Mouse (Mus musculus) left cerebral cortex, adult 11 months (tissue): Measurements from ENCODE around the gene Parva.

Experiments used
- DNase-seq: peaks from one replicate; pipeline ENCODE4 v3.0.0; 2022; ENCODE audit warnings: low spot score

Parva gene

DNA sequence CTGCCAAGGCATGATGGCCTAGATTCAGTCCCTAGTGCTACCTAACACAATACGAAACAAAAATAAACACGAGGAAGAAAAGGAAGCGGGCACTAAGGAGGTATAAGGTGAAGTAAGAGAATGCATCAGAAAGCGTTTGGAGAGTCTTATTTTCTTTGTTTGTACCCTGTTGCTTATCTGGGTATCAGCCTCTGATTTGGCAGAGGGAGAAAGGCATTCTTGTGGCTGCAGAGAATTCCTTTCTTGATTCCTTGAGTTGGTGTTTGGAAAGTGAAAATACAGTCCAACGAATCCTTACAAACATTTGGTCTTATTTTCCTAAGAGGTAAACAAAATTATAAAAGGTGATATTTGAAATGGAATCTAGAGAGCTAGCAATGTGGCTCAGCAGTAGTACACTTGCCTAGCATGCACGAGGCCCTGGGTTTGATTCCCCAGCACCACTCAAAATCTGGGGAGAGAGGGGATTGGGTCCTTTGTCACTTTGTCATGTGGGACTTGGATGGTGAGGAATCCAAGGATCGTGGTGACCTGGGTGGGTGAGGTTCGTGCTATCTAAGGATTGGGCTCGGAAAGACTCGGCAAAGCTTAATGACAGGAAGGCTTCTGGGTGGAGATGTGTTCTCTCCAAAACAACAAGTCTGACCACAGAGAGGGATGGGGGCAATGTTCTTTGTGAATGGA is 44.9 kb downstream of the Parva start:
- DNase-seq, result no peak

DNA sequence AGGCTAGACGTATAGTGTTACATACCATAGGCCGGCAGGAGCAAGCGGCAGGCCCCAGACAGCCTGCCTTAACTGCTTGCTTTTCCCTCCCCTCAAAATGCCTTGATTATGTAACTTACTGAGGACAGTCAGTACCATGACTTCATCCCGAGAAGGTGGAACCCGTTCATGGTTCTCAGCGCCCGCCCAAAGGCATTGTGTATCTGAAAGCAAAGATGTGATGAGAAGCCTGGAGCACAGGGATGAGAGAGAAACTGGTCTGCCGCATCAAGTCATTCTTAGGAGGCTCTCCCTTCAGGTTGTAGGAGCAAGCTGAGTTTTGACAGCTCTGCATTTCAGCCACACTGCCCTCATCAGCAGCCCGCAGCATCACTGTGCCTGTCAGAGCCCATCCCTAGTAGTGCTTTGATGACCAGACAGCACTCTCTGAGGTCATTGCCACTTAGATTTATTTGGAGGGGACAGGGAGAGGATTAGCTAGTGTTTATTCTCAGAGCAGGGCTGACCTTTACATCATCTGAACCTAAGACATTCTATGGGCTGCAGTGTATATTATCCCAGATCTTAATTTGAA is 45.5 kb downstream of the Parva start:
- no peak for DNase-seq

DNA sequence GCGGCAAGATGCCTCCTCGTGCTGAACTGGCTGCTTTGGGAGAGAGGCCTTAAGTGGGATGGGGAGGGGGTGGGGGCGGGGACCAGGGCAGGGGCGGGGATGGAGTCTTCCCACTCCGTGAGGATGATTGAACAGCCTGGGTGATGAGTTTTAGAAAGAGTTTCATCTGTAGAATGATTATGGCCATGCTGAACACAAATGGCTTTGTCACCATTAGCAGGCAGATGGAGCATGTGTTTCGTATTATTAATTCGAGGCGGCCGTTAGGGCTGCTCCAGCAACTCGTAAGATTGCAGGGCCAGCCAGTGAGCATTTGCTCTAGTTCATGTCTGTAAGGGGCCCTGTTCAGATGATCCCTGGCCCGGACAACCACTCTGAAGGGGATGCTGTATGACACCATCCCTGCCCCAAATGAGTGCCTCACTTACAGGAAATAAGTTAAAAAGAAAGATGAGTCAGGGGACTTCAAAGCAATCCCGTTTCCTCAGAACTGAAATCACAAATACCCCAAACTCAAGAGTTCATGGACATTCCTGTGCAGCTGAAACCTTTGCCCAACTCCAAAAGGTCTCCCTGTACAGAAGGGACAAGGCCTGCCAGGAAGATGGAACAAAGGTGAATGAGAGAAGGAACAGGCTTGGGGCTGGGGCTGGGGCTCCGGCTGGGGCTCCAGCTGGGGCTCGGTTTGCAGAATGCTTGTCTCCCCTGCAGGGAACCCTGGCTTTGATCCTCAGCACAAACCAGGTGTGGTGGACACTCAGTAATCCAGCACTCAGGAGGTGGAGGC is 46.5 kb downstream of the Parva start:
- no peak for DNase-seq

DNA sequence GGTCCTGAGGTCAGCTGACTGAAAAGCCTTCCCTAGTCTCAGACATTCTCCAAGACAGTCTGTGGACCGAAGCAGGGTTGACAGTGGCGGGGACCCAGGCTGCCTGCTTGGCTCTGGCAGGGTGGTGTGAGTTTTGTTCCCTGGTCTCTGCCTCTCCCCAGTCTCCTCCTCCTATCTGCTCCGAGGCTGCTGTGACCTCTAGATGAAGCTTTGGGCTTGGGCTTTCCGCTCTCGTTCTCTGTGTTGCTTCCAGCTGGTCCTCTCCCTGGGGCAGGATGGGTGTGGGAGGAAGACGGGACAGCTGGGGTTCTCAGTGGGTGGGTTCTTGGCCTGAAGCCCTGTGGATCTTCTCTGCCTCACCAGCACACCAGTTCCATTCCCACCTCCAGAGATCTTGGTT is 51.8 kb downstream of the Parva start:
- peak; percentile 34 for DNase-seq

DNA sequence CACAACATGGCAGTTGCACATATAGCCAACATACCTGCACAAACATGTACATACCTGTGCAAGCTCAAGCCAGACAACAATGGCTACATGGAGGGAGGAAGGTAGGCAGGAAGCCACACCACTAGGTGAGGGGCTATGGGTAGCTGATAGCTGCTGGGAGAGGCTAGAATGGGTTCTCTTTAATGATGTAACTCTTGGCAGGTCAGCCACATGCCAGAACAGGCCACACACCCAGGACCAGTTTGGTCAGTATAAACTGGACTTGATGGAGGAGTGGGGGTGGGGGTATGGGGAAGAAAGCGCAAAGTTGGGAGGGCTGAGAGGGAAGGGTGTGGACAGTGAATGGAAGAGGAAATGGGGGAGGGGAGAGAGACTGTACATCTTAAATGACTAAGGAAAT is 53.7 kb downstream of the Parva start:
- no peak for DNase-seq

DNA sequence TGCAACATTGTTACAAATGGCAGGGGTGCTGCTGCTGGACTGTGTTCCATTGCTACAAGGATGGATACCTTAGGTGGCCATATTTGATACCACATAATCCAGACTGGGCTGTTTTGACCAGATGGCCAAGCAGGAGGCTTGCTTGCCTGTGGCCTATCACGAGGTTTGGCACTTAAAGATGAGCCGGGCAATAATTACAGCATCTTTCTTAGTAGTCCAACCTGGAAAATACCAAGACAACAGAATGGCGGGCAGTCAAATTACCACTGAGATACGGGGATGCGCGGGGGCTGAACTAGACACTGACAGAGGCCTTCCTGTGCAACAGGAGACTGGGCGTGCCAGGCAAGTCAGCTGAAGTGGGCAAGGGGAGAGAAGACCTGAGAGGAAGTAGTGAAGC is 55.3 kb downstream of the Parva start:
- no peak for DNase-seq

DNA sequence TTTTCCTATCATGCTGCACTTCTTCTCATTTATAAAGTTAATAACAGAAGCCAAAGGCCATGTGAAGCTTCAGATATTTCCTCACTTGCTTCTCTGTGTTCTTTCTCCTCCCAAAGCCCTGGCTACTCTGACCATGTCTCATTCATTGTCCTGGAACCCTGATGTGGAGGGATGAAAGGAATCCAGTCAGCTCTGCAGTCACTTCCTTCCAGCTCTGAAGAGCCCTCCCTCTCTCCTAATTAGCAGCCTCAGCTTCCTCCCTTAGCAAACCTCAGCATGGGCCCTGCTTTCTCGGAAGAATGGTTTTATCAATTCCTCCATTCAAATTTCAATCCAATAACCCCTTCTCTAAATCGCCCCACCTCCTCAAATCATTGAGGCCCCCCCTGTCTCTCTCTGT is 56.1 kb downstream of the Parva start:
- no peak for DNase-seq

DNA sequence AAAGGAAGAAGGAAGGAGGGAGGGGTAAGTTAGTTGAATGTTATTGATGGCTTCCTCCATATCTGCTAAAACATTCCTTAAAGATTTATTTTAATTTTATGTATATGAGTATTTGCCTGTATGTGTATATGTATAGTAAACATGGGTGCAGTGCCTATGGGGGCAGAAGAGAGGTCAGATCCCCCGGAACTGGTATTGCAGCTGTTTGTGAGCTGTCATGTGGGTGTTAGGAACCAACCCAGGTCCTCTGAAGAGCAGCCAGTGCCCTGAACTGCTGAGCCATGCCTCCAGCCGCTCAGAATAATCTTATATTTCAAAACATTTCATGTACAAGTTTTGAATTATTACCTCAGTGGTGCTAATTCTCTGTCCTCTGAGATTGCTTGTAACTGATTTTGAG is 63.5 kb downstream of the Parva start:
- DNase-seq, result no peak

DNA sequence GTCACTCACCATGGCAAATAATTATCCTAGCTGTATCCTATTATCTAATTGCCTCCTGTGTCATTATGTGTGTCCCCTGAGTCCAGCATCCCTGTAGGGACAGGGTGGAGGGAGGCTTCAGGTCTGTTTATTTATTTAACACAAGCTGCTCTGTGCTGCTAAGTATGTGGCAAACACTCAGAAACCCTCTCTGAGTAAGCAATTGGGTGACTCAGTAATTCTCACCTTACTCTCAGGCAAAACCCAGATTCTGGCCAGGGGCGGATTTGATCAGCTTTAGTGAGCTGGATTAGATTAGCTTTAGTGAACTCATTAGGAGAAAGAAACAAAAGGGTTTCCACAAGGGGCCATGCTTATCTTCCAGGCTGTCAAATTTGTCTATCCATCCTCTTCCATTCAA is 64.4 kb downstream of the Parva start:
- DNase-seq, result no peak

DNA sequence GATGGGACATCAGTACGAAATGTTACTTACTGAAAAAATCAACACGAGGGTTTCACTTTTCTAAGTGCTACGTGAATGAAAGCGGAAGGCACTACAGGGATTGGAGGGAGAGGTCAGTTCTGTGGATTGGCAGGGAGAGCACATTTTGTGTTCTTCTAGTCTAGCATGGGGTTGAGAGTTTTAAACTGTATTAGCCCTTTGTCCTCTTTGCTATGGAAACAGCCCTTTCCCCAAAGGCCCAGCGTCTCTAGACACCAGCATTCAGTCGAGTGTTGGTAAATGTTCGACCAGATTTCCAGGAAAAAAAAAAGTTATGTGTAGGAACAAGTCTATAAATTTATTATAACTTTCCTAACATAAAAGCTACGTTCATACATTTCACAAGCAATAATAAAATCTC is 68.6 kb downstream of the Parva start:
- no peak for DNase-seq

DNA sequence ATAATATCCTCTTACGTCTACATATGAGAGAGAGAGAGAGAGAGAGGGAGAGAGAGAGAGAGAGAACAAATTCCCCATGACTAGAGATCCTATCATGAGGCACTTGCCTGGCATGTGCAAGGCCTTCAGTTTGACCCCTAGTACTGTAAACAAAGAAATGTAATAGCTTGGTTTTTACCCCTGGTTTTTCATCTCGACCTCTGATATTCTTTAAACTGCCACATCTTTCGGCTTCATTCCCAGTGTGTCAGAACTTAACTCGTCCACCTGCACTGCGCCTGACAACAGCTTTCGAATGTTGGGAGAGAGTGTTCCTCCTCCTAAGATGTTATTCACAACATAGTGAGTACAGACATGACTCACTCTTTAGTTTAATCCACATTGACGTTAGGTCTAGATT is 69.6 kb downstream of the Parva start:
- DNase-seq, result no peak

DNA sequence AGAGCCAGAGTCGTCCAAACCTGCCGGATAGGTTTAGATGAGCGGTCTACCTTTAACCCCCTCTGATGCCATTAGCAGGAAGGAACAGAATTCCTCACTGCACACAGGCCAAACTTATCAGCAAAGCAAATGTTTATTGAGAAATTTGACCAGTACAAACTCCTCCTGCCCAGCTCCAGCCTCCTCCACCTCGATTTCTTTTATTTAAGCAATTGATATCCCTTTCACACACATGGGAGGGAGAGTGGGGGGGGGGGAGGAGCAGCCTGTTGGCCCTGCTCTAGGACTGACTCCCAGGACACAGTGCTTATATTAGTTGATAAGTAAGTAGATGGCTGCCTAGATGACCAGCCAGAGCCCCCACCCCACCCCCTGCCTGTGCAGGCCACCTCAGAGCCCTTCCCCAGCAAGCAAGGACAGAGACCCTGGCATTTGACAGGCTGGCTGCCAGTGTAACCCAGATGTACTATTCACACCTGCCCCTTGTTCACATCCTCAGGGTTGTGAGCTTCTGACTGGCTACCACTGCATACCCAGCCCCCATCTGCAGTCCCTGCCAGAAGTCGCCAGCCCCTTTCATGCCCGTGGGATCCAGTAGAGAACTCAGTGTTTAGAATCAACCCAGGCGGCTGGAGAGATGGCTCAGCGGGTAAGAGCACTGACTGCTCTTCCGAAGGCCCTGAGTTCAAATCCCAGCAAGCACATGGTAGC is 71.4 kb downstream of the Parva start:
- DNase-seq, result no peak

DNA sequence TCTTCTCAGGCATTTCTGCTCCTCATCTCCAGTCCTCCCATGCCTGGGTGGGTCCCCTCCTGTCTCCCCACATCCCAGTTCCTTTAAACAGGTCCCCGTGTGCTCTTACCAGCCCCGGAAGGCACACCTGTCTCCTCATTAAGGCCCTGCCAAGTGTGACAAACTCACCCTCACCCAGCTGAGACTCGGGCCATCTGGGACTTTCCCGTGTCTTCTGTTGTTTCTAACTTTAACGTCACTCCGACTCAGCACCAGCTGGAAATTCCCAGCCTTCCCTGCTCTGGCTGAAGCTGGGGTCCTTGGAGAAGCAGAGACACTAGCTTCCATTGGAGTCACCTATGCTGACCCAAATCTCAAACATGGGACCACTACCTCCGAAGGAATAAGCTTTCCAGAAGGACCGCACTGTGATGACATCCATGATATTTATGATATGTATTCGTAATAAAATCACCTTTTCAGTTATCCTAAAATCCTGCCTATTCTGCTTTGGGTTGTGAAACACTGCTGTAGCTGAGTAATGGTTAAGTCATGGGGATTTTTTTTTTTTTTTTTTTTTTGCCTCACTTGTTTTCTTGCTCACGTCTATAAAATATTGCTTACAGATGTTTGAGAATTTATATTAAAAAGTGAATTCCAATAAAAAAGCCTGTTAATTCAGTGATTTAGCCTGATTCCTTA is 72.3 kb downstream of the Parva start:
- DNase-seq, result no peak

DNA sequence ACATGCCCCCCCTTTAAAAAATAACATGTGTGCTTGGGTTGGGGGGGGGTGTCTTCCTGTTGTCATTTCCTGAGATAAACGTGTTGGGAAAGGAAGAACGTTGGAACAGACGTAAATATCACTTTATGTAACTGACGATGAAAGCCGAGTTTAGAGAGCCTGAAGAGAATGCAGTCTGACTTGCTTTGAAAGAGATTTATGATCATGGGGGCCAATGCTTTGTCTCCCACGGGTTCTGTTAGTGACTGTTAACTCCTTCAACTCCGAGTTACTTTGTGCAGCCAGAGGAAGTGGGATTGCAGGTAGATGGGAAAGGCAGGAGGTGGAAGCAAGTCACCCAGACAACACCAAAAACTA is 72.8 kb downstream of the Parva start:
- DNase-seq, result no peak

DNA sequence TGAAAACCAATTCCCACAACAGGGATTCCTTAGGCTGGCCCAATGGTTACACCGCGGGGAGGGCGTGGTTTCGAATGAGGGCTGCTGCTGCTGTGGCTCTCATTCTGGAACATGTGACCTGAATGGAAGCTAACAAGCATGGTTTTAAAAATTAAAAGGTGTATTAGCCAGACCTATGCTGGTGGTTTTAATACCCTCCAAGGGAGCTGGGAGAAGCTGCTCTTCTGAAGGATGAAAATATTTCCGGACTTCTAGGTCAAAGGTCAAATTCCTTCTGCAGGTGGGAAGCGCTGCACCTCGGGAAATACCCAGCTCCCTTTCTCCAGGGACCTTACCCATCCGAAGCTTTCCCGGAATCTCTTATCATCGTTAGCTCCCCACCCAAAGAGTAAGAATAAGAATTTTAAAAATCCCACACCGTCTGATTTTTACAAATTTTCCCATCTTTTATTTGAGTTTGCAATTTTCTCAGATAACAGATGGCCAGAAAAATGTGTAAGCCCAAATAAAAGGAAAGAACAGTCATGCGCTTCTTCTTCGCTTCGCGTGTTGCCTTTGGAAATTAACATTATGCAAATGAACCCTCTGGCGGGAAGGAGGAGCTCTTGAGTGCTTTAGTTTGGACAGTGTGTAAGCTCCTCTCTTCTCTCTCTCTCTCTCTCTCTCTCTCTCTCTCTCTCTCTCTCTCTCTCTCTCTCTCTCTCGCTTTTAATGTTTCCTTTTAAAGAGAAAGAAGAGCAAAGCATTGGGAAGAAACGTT is 74.9 kb downstream of the Parva start:
- DNase-seq, result no peak

DNA sequence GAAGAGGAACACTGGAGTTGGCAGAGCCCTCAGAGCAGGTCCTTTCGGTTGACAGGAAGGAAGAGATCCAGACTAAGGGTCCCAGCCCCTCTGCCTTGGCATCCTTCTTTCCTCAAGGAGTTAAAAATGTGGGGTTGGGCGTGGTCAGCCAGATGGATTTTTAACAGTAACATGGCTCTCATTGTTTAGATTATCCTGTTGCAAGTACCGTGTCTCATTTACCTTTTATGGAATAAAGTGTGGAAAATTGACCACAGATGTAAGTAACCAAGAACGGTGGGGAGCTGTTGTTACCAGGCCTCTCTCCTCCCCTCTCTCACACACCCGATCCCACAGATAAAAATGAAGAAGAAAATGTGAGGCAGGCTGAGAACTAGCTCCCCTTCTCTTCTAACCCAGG is 75.5 kb downstream of the Parva start:
- DNase-seq, result no peak

DNA sequence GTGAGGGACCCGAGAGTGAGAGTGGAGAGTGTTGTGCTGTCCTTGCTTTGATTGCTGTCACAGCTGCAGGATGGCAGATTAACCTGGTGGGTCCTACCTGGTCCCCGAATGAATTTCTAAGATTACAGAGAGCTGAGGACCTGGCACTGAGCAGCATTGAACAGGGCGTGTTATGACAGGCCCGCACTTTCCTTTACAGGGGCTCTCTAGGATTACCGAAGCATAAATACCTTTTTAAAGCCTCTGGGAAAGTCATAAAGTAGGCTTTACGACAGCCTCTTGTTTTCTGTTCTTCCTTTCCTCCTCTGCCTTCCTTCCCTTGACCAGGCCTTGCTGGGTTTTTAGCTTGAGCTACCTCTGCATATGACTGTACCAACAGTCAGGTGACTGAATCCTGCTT is 76.1 kb downstream of the Parva start:
- DNase-seq, result no peak

DNA sequence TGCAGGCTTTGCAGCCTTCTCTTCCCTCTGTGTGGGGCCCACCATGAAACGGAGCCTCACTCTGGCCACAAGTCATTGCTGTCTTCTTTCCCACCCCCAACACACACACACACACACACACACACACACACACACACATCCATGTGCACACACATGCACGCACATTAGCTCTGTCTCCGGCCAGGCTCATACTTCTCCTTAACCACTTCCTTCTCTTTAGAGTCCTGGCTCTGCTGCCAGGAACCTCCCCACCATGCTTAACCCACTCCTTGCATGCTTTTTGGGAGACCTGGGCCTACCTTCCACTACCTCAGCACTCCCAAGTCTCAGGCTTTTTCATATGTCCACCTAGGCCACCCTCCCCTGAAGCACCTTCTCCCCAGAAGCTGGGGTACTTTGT is 76.6 kb downstream of the Parva start:
- no peak for DNase-seq

DNA sequence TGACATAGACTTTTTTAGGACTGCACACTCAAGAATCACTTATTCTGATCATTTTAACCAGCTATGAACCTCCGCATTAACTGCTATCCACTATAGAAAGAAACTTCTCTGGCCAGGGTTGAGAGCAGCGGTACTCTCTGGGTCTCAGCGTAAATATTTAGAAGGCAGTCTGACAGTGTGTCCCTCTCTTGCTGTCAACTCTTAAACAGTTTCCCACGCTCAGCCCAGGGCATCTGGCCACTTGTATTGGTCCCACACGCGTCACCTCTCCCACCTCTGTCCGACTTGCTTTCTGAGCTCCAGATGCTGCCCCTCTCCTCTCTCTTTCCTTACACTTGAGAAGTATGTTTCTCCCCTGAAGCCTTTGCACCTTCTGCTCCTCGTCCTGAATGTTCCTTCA is 81.8 kb downstream of the Parva start:
- DNase-seq, result no peak

DNA sequence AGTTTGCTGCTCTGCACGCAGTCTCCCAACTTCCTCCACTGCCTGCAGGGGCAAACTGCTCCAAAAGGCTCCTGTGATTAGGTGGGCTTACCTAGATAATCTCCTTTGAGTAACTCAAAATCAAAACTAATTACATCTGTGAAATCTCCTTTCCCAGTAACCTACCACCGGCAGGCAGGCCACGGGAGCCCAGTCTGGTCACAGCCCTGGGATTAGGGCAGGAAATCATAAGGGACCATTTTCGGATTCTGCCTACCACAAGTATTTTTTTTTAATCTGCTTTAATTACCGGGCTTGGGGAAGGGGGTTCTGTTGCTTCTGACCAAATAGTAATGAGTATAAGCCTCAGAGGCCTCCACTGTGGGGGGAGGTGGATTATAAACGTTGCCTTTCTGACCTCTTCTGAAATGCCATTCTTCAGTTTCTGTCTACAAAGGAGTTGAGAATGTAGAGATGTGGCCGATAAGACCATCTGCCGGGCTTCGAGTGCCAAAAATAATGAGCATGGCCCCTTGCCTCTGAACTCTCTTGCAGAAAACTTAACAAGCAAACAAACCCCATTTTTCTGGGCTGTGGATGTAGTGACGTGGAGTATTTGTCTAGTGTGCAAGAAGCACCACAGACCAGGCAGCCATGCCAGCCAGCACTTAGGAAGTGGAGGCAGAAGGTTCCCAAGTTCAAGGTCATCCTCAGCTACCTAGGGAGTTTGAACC is 83.2 kb downstream of the Parva start:
- no peak for DNase-seq

DNA sequence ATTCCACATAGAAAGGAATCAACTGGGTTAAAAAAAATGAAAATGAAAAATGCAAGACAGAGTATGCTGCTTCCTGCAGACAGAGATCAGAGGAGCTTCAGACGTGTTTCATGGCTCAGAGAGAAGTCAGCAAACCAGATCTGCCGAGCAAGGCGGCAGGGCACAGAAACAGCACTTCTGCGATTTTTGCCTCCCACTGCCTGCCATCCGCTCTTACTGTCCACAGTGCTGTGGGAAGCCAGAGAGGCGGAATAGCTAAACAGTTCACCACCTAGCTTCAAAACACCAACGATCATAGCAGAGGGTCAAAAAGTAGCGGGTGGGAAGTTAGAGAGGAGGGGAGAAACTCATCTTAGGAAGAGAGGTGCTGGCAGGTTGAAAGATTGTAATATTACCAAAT is 84.0 kb downstream of the Parva start:
- DNase-seq, result no peak
